Mouse (Mus musculus) midbrain, postnatal 0 days (tissue): ENCODE data around the gene Plpp4. TPM values are rescaled to one million over a fixed set of nuclear protein-coding genes. Genes with fewer than 3 reads are reported as not detected.

Experiments used
- ATAC-seq: fragments of 200-750 bp; cut with Nextera tagmentation; 2 replicates; pipeline ENCODE4 v1.8.0; 2017; ENCODE audit warnings: moderate number of reproducible peaks, mild to moderate bottlenecking, moderate TSS enrichment, moderate library complexity; ENCODE audit not compliant: low FRiP score
- DNase-seq: peaks from one replicate; pipeline ENCODE4 v3.0.0-alpha.2; 2015; ENCODE audit warnings: low spot score
- H3K27ac ChIP-seq: fragments of 300-500 bp; sonication (generic); 2 replicates; pipeline ENCODE4 v1.5.1; 2014; ENCODE audit warnings: low read depth, mild to moderate bottlenecking, low read length, mixed read lengths
- H3K27me3 ChIP-seq: fragments of 300-500 bp; sonication (generic); 2 replicates; pipeline ENCODE4 v1.6.1; 2014; ENCODE audit warnings: low read length, control low read depth, mixed read lengths; ENCODE audit not compliant: insufficient read depth
- H3K36me3 ChIP-seq: fragments of 300-500 bp; sonication (generic); 2 replicates; pipeline ENCODE4 v1.6.1; 2014; ENCODE audit warnings: low read length, control low read depth, mixed read lengths; ENCODE audit not compliant: insufficient read depth
- H3K4me1 ChIP-seq: fragments of 300-500 bp; sonication (generic); 2 replicates; pipeline ENCODE4 v1.6.1; 2014; ENCODE audit warnings: mild to moderate bottlenecking, control low read depth, antibody characterized with exemption, low read length, mixed read lengths; ENCODE audit not compliant: insufficient read depth
- H3K4me2 ChIP-seq: fragments of 300-500 bp; sonication (generic); 2 replicates; pipeline ENCODE4 v1.6.1; 2014; ENCODE audit warnings: low read depth, mild to moderate bottlenecking, low read length, mixed read lengths; ENCODE audit not compliant: poor library complexity, severe bottlenecking
- H3K4me3 ChIP-seq: fragments of 300-500 bp; sonication (generic); 2 replicates; pipeline ENCODE4 v1.5.1; 2014; ENCODE audit warnings: low read depth, mild to moderate bottlenecking, low read length, moderate library complexity
- H3K9ac ChIP-seq: fragments of 300-500 bp; sonication (generic); replicated peaks from 2 replicates; pipeline ENCODE4 v1.6.1; 2014; ENCODE audit warnings: mild to moderate bottlenecking, low read length, moderate library complexity, mixed read lengths; ENCODE audit not compliant: poor library complexity, severe bottlenecking
- H3K9me3 ChIP-seq: fragments of 300-500 bp; sonication (generic); 2 replicates; pipeline ENCODE4 v1.6.1; 2016; ENCODE audit warnings: low read length, control low read depth
- CTCF ChIP-seq: IDR thresholded peaks from 2 replicates; pipeline ENCODE4 v1.5.1; 2016; ENCODE audit warnings: antibody characterized with exemption, mild to moderate bottlenecking
- WGBS: fragments of 180-500 bp; shearing (Covaris S2); extraction: QIAGEN DNeasy Blood & Tissue Kit; methylation state at CpG from one replicate; pipeline ENCODE4 v1.1.7; 2014; 5-methylcytosine and 5-hydroxymethylcytosine counted together
- polyA plus RNA-seq: library from polyadenylated mRNA; unstranded; fragments of >200 nt; fragmentation: Nextera tagmentation; extraction: Ambion mirVana; gene quantifications from 2 replicates; pipeline ENCODE4 v1.2.1, GENCODE M21; 2015
- total RNA-seq: library from RNA; depleted of rRNA; stranded (reverse); fragments of >200 nt; gene quantifications from 2 replicates; pipeline ENCODE4 v1.2.3, GENCODE M21; 2014

Plpp4 gene
- total and polyA plus RNA-seq, 2 experiments from 2014 or later = 12.7 to 25.0 TPM

DNA sequence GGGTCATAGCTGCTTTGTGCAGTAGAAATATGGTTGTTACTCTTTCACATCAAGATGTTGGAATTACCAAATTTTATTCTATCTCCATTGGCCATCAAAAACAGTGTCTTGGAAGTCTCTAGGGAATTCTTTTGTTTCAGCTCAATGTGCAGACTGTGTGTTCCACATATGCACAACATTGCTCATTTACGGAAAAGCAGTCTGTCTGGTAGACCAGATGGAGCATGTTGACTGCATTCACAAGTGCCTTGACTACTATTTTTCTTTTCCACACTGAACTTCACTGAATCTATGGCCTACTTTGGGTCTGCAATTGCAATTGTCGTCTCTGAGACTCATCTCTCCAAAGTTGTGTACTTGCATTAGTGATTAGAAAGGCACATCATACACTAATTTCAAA lies 98.7 kb downstream of the Plpp4 start:
- H3K4me3 ChIP-seq = no peak overlapping the region
- no peak overlapping the region for H3K9ac ChIP-seq
- ATAC-seq (no peak), DNase-seq (no peak)
- no peak overlapping the region for H3K27ac ChIP-seq
- TF ChIP-seq CTCF = no peak
- H3K27me3 ChIP-seq = no peaks in the 10 kb centered on the region
- no peaks in the 10 kb centered on the region for H3K9me3 ChIP-seq
- WGBS = 96% methylated on average over 2 of the region's 2 CpGs
- no peak overlapping the region for H3K4me2 ChIP-seq
- H3K4me1 ChIP-seq = no peaks in the 10 kb centered on the region
- H3K36me3 ChIP-seq = no peaks in the 10 kb centered on the region

DNA sequence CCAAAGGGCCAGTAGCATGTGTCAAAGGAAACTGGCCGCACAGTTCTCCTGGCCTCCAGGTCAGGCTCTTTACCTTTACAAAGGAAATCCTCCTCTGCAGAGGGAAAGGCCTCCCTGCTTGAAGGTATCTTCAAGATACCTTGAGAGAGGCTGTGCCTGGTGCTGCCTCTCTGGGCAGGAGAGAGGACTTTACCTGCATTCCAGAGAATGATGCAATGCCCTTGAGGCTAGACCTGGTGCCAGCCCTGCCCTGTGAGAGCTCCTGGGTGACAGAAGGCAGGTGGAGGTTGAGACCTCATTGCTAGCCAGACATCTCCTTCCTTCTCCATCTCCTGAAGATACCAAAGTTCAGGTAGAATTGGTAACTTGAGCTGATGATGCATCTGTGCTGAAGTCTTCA lies 118.5 kb downstream of the Plpp4 start:
- Histone ChIP-seq H3K27me3 (no peaks in the 10 kb centered on the region), H3K4me2 (no peak overlapping the region), H3K27ac (no peak overlapping the region), H3K4me1 (no peaks in the 10 kb centered on the region), H3K9me3 (no peaks in the 10 kb centered on the region), H3K4me3 (no peak overlapping the region), H3K9ac (no peak overlapping the region), H3K36me3 (no peaks in the 10 kb centered on the region)
- WGBS = 87% methylated on average over 1 of the region's 1 CpGs
- DNase-seq (no peak), ATAC-seq (no peak)
- TF ChIP-seq CTCF = no peak

DNA sequence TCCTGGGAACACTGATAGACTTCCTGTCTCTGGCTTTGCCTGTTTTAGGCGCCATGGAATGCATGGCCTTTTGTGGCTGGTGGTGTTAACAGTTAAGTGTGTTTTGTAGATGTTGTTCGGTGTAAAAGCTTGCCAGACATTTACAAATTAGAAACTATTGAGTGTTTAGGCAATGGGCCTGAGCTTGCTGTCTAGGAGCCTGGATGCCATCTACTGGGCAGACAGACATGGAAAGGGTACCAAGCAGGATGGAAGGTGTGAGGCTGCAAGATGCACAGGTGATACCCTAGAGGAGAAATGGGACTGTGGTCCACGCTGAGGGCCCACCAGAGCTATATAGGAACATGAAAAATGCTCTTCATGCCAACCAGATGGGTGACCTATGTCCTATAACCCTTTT lies 128.3 kb downstream of the Plpp4 start:
- H3K9me3 ChIP-seq = no peaks in the 10 kb centered on the region
- peak; percentile 52 for TF ChIP-seq CTCF
- 76% methylated on average over 3 of the region's 3 CpGs for WGBS
- DNase-seq (no peak), ATAC-seq (no peak)
- H3K27me3 ChIP-seq = no peaks in the 10 kb centered on the region
- no peak overlapping the region for H3K4me3 ChIP-seq
- no peaks in the 10 kb centered on the region for H3K4me1 ChIP-seq
- H3K4me2 ChIP-seq = no peak overlapping the region
- H3K36me3 ChIP-seq = no peaks in the 10 kb centered on the region
- H3K27ac ChIP-seq = no peak overlapping the region
- no peak overlapping the region for H3K9ac ChIP-seq

DNA sequence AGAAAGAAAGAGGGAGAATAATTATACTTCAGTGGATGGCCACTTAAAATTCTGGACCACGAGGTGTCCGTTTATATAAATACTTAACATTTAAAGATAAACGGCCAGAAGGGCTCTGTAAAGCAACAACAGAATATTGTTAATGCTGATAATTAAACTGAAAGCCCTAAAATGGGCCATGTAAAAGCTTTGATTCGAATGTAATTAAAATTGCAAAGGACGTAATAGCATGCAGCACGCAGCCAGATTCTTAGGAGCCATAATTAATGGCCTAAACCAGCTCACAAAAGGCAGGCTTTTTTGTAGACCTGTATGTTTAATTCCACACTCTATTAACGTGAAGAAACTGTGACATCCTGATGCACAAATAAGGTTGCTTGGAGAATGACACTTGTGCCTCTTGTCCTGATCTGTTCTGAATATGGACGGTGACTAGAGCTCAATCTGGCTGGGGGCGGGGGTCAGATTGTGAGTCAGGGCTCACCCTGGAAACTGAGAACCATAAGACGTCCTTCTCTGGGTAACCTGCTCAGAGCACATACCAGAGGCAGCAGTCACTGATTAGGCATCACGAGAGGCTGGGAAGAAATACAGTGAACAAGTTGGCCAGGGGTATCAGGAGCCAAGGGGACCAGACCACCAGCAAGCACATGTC lies 136.1 kb downstream of the Plpp4 start:
- Histone ChIP-seq H3K9ac (no peak overlapping the region), H3K9me3 (no peaks in the 10 kb centered on the region), H3K27ac (no peak overlapping the region), H3K4me3 (no peak overlapping the region), H3K4me1 (no peaks in the 10 kb centered on the region), H3K27me3 (no peaks in the 10 kb centered on the region), H3K36me3 (no peaks in the 10 kb centered on the region), H3K4me2 (no peak overlapping the region)
- 42% methylated on average over 11 of the region's 11 CpGs for WGBS
- ATAC-seq (no peak), DNase-seq (no peak)
- no peak for TF ChIP-seq CTCF

DNA sequence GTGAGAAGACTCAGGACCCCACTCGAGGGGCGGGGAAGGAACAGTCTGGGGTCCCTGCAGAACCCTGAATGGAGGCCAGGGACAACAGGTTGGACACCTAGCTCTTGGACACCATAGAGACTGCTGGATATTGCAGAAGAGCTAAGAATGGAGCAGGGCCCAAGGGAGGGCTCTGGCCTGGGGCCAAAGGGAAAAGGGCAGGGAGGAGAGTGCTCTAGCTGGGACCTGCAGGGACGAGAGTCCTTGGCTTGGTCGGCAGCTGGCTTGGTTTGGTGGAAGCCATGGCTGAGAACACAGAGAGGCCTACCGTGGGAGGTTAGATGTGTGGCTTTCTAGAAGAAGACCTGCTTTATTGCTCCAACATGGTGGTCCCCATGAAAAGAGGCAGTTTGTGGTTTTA lies 139.7 kb downstream of the Plpp4 start:
- Histone ChIP-seq H3K4me1 (no peaks in the 10 kb centered on the region), H3K4me2 (no peak overlapping the region), H3K27me3 (no peaks in the 10 kb centered on the region), H3K27ac (no peak overlapping the region), H3K36me3 (no peaks in the 10 kb centered on the region), H3K9me3 (no peaks in the 10 kb centered on the region), H3K9ac (no peak overlapping the region), H3K4me3 (no peak overlapping the region)
- ATAC-seq (no peak), DNase-seq (no peak)
- 88% methylated on average over 5 of the region's 5 CpGs for WGBS
- no peak for TF ChIP-seq CTCF

DNA sequence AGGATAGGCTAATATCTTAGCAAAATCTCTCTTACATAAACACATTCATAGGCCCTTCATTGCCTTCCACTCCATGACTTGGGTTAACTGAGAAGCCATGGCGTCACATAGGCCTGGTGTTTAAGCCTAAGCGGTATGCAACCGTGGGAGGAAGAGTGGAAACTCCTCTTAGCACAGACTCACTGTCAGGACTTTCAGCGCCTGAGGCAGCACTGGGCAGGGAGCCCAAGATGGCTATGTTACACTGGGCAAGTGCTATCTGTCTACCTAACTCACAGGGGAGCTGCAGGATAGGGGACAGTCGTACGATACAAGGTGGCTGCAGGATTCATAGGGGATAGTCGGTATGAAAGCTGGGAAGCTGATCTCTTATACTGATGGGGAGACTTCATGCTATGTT lies 142.2 kb downstream of the Plpp4 start:
- Histone ChIP-seq H3K9me3 (no peaks in the 10 kb centered on the region), H3K4me1 (peaks cover 10% of the 10 kb centered on the region), H3K36me3 (no peaks in the 10 kb centered on the region), H3K27ac (no peak overlapping the region), H3K9ac (no peak overlapping the region), H3K4me2 (no peak overlapping the region), H3K27me3 (no peaks in the 10 kb centered on the region), H3K4me3 (no peak overlapping the region)
- peak; percentile 22; the same call in 1 of the 2 replicates for TF ChIP-seq CTCF
- no peak for DNase-seq
- ATAC-seq = no peak
- WGBS = 83% methylated on average over 7 of the region's 7 CpGs
